Mouse (Mus musculus) thymus, postnatal 10 days (tissue): ENCODE measurements around the gene Psme3.

Source experiments
- DNase-seq, 2 experiments: peaks; one replicate each; pipeline ENCODE4 v3.0.0; 2021; ENCODE audit warnings: low spot score in 2 of 2

The Psme3 gene

GRCm38 (mm10) chr11:101315665-101316500 lies at the start of gene Psme3:
TSS of gene Psme3 (plus strand) at chr11:101316213.
- peak; percentile 82 to 85 for DNase-seq

DNA sequence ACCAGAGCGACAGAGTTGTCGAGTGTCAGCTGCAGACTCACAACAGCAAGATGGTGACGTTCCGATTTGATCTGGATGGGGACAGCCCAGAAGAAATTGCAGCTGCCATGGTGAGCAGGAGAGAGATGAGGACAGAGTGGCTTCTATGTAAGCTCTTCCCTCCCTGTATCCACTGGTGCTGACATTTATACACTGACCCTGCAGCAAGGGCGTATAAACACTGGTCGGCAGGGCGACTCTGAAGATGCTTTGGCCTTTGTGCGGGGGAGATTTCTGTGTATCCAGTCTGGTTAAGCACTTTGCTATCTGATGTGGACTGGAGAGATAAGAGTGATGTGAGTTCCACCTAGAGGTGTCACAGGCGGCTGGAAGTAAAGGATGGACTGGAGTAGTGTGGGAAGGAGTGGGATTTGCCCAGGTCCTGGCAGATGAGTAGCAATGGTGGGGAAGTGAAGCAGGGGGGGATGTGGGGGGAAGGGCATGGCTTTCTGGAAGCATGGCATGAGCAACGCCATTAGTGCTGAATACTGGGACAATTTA lies 46.4 kb upstream of the Psme3 start:
- no peak for DNase-seq

DNA sequence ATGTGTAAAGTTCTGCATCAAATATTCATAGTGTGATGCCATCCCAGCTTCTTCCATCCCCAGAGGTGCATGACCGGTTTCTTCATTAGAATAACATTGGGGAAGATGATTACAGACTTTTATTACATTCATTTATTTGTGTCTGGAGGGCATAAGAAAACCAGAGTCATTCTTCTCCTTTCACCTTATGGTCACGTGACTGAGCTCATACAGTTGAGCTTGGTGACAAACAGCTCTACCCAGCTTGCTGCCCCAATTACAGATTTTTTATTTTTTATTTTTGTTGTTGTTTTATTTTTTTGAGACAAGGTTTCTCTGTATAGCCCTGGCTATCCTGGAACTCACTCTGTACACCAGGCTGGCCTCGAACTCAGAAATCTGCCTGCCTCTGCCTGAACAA lies 43.6 kb upstream of the Psme3 start:
- no peak for DNase-seq

DNA sequence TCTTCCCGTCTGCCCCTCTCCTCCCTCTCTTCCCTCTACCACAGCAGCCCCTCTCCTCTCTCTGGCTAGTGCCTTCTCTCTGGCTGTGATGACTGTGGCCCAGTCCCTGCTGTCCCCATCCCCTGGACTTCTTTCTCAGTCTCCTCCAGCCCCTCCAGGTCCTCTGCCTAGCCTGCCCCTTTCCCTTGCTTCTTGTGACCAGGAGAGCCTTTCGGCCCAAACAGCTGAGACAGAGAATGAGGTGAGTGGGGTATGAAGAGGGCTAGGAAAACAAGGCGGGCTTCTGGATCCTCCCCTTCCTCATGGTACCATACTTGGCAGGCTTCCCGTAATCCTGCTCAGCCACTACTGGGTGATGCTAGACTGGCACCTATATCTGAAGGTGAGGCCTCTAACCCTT lies 40.7 kb upstream of the Psme3 start:
- no peak for DNase-seq

DNA sequence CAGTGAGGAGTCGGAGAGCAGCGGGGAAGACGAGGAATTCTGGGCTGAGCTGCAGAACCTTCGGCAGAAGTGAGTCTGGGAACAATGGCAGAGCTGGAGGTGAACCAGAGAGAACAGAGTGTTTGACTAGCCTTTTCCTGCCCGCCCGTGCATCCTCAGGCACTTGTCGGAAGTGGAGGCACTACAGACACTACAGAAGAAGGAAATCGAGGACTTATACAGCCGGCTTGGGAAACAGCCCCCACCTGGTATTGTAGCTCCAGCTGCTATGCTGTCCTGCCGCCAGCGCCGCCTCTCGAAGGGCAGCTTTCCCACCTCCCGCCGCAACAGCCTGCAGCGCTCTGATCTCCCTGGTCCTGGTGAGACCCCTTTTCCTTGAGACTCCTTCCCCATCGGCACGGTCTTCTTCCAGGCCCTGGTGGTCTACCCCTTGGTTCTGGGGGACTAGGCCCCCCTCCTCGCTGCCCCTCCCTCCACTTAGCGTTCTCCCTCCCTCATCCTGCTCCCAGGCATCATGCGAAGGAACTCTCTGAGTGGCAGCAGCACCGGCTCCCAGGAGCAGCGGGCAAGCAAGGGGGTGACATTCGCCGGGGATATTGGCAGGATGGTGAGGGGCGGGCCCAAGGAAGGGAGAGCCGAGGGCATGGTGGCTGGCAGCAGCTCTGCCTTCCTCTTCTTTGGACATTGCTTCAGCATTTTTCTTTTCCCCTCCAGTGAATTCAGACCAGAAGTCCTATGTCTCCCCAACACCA lies 39.5 kb upstream of the Psme3 start:
- DNase-seq, result no peak

- DNase-seq, result no peak
Measured at GRCm38 (mm10) chr11:101277381-101278222, 38.4 kb upstream of the Psme3 start.

- peak; percentile 80 to 81 for DNase-seq
Measured at GRCm38 (mm10) chr11:101278223-101279192, 37.5 kb upstream of the Psme3 start, which contains the start of the genes Cntd1 and Coa3. TSS of gene Cntd1 (plus strand) at chr11:101279012. TSS of gene Coa3 (minus strand) at chr11:101279114.

- peak in 1 of 2 experiments; percentile 26 for DNase-seq
Measured at GRCm38 (mm10) chr11:101279193-101279569, 36.8 kb upstream of the Psme3 start.

GRCm38 (mm10) chr11:101280837-101281236 lies 35.2 kb upstream of the Psme3 start:
- DNase-seq, result no peak

- no peak for DNase-seq
Measured at GRCm38 (mm10) chr11:101282896-101283295, 33.1 kb upstream of the Psme3 start.

DNA sequence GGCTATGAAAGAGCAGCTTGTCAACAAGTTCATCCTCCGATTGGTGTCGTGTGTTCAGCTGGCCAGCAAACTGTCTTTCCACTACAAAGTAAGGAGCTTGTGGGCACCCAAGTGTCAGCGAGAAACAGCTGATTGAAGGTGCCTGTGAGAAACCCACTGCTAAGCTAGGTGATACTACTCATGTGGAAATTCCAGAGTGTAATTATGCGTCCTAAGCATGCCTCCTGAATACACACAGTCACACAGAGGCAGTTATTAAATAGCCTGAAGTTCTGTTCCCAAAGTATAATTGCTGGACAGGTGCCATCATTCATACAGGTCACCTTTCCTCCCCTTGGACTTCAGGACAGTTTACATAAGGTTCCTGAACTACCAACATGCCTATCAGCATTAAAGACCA lies 32.2 kb upstream of the Psme3 start:
- DNase-seq, result no peak

- DNase-seq, result no peak
Measured at GRCm38 (mm10) chr11:101287306-101287705, 28.7 kb upstream of the Psme3 start.

GRCm38 (mm10) chr11:101291231-101291630 lies 24.8 kb upstream of the Psme3 start:
- no peak for DNase-seq

DNA sequence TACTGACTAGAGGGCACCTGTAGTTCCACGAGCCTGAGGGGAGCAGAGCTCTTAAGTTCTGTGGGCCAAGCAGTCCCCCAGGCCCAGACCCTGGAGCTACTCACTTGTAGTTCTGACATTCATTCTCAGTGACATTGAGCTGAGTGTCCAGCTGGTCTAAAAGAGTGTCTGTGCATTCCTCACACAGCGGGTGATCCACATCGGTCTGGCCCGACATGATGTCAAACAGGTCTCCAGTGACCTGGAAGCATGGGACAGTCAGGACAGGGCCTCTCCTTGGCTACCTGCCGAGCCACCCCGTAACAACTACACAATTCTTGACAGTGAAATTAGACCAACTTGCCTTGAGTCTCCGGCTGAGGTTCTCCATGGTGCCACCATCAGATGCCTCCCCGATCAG lies 20.8 kb upstream of the Psme3 start:
- no peak for DNase-seq

DNA sequence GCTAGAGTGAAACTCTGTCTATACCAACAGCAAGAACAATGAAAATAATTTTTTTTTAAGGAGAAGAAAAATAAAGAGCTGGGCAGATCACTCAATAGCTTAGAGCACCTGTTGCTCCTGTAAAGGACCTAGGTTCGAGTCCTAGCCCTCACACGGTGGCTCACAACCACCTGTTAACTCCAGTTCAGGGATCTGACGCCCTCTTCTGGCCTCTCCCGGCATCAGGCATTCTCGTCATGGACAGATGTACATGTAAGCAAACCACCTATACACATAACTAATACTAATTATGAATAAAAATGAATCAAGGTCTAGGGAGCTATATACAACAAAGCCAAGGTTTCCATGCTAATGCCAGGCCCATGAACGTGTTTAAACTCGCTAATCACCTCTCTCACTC lies 15.1 kb upstream of the Psme3 start:
- DNase-seq, result no peak

- DNase-seq, result no peak
Measured at GRCm38 (mm10) chr11:101301299-101302003, 14.6 kb upstream of the Psme3 start.

- peak; percentile 87 to 94 for DNase-seq
Measured at GRCm38 (mm10) chr11:101302004-101302798, 13.8 kb upstream of the Psme3 start, which contains the start of gene Becn1. TSS of gene Becn1 (minus strand) at chr11:101302286.

DNA sequence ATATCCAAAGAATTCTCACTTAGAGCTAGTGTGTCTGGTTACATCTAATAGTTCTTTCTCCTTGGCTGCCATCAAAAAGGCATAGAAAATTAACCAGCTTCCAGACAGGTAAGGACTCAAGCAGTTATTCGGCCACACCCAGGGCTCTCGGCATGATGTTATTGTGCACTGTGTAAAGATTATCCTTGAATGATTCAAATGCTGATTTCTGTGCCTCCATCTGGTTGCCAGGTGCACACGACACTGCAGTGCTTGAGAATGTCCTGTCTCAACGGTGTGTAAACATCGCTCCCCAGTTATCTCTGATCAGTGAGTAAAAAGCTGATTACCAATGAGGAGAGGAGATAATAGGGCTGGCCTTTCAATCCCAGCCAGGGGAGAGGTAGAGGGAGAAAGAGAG lies 8.3 kb upstream of the Psme3 start:
- no peak for DNase-seq

GRCm38 (mm10) chr11:101311083-101311482 lies 4.9 kb upstream of the Psme3 start:
- DNase-seq, result no peak
